Mouse (Mus musculus) G1E (cell line): ENCODE results near the gene Igfbp5.

Source experiments
- CTCF ChIP-seq: IDR thresholded peaks from 2 replicates; pipeline ENCODE4 v1.5.1; 2012; ENCODE audit warnings: low read depth, low read length, inconsistent platforms, mixed read lengths
- GATA2 ChIP-seq: IDR thresholded peaks from 2 replicates; pipeline ENCODE4 v1.6.1; 2012; ENCODE audit warnings: low read depth, low read length, inconsistent platforms, borderline replicate concordance

DNA sequence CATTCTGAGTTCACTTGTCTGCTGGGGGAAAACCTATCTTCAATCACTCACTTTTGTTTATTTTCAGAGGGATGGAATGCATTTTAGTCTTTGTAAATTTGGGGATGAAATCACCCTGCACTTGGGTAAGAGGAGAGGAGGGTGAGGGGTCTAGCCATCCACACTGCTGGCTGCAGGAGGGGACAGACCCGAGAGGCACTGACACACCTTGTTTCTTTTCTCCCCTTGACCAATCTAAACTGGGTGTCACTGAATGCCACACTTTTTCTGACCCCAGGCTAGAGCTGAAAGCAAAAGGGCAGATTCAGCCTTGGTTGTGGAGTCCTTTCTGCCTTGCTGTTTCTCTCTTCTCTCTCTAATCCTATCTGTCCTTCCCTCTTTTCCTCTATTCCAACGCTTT lies 13.0 kb downstream of the Igfbp5 start:
- TF ChIP-seq CTCF (no peak), GATA2 (no peak)
